Mouse (Mus musculus) spleen, postnatal 0 days (tissue): ENCODE results near the gene Gpr135. TPM values are rescaled to one million over a fixed set of nuclear protein-coding genes. Genes with fewer than 3 reads are reported as not detected.

Experiments
- polyA plus RNA-seq: library from polyadenylated mRNA; unstranded; fragments of >200 nt; fragmentation: Nextera tagmentation; extraction: Ambion mirVana; gene quantifications from 2 replicates; pipeline ENCODE4 v1.2.1, GENCODE M21; 2015

Gpr135 gene
- 0.18 and 0.23 TPM in 2 replicates for polyA plus RNA-seq

GRCm38 (mm10) chr12:72070327-72071269, at the start of gene Gpr135:
Gpr135 (minus strand) TSS chr12:72071125.

GRCm38 (mm10) chr12:72085329-72086165, 14.6 kb upstream of the Gpr135 start, which contains the start of the genes L3hypdh and Jkamp:
L3hypdh (minus strand) TSS chr12:72085439.
Jkamp (plus strand) TSS chr12:72085589.

Other genes starting within 250 kb of the Gpr135 start
- 8.9 TPM in 2 replicates for gene Daam1, start 240.0 kb downstream of the Gpr135 start, polyA plus RNA-seq
- 5.9 and 6.9 TPM in 2 replicates for gene L3hypdh, start 14.3 kb upstream of the Gpr135 start, polyA plus RNA-seq
- 25.9 and 36.7 TPM in 2 replicates for gene Jkamp, start 14.5 kb upstream of the Gpr135 start, polyA plus RNA-seq
- not detected in 2 replicates for gene Ccdc175, start 113.9 kb upstream of the Gpr135 start, polyA plus RNA-seq